Mouse (Mus musculus): ENCODE results near the gene Strc. TPM values are rescaled to one million over a fixed set of nuclear protein-coding genes. Genes with fewer than 3 reads are reported as not detected.

Gene Strc
- not detected for polyA plus RNA-seq (2014; fragmentation: Illumina TruSeq; extraction: RNeasy Lipid Tissue Mini Kit (QIAGEN cat#74804); ENCODE audit: low read depth, low replicate concordance)

DNA sequence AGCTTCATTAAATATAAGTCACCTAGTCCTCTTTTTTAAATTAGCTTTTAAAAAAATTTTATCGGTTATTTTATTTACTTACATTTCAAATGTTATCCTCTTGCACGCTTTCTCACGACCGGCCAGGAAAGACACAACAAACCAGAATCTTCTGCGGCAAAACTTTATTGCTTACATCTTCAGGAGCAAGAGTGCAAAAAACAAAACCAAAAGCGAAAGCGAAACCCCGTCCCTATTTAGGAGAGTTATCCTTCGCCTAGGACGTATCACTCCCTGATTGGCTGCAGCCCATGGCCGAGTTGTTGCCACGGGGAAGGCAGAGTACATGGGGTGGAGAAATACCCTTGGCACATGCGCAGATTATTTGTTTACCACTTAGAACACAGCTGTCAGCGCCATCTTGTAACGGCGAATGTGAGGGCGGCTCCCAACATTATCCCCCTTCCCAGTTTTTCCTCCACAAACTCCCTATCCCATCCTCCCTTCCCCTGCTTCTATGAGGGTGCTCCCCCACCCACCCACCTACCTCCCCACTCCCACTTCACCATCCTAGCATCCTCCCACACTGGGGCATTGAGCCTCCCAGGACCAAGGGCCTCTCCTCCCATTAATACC lies at the start of gene Strc:
TSS of gene Strc (minus strand) at position 208 of the 615 bp plus-strand sequence.

GRCm38 (mm10) chr2:121413387-121414042 lies 26.5 kb upstream of the Strc start, which contains the start of the genes Pdia3 and Catsper2:
TSS of gene Pdia3 (plus strand) at chr2:121413775.
TSS of gene Catsper2 (minus strand) at chr2:121413792.

GRCm38 (mm10) chr2:121357494-121357893 lies 29.5 kb downstream of the Strc start, which contains the start of gene Ckmt1:
TSS of gene Ckmt1 (plus strand) at chr2:121357714.

GRCm38 (mm10) chr2:121354820-121355592 lies 32.0 kb downstream of the Strc start, which contains the start of gene Ppip5k1:
TSS of gene Ppip5k1 (minus strand) at chr2:121355396.

Other genes with a start within 250 kb of the Strc start
- gene Adal, start 246.7 kb downstream of the Strc start, polyA plus RNA-seq (2014; fragmentation: Illumina TruSeq; extraction: RNeasy Lipid Tissue Mini Kit (QIAGEN cat#74804); ENCODE audit: low read depth, low replicate concordance) = 22.0 TPM
- gene Lcmt2, start 246.5 kb downstream of the Strc start, polyA plus RNA-seq (2014; fragmentation: Illumina TruSeq; extraction: RNeasy Lipid Tissue Mini Kit (QIAGEN cat#74804); ENCODE audit: low read depth, low replicate concordance) = 2.9 TPM
- 28.5 TPM for gene Tubgcp4, start 216.5 kb downstream of the Strc start, polyA plus RNA-seq (2014; fragmentation: Illumina TruSeq; extraction: RNeasy Lipid Tissue Mini Kit (QIAGEN cat#74804); ENCODE audit: low read depth, low replicate concordance)
- gene Zscan29, start 216.0 kb downstream of the Strc start, polyA plus RNA-seq (2014; fragmentation: Illumina TruSeq; extraction: RNeasy Lipid Tissue Mini Kit (QIAGEN cat#74804); ENCODE audit: low read depth, low replicate concordance) = 9.5 TPM
- 2.2 TPM for gene Trp53bp1, start 115.8 kb downstream of the Strc start, polyA plus RNA-seq (2014; fragmentation: Illumina TruSeq; extraction: RNeasy Lipid Tissue Mini Kit (QIAGEN cat#74804); ENCODE audit: low read depth, low replicate concordance)
- not detected for gene Map1a, start 97.6 kb downstream of the Strc start, polyA plus RNA-seq (2014; fragmentation: Illumina TruSeq; extraction: RNeasy Lipid Tissue Mini Kit (QIAGEN cat#74804); ENCODE audit: low read depth, low replicate concordance)
- gene Ppip5k1, start 31.8 kb downstream of the Strc start, polyA plus RNA-seq (2014; fragmentation: Illumina TruSeq; extraction: RNeasy Lipid Tissue Mini Kit (QIAGEN cat#74804); ENCODE audit: low read depth, low replicate concordance) = 1.6 TPM
- gene Ckmt1, start 29.5 kb downstream of the Strc start, polyA plus RNA-seq (2014; fragmentation: Illumina TruSeq; extraction: RNeasy Lipid Tissue Mini Kit (QIAGEN cat#74804); ENCODE audit: low read depth, low replicate concordance) = not detected
- 820 TPM for gene Pdia3, start 26.6 kb upstream of the Strc start, polyA plus RNA-seq (2014; fragmentation: Illumina TruSeq; extraction: RNeasy Lipid Tissue Mini Kit (QIAGEN cat#74804); ENCODE audit: low read depth, low replicate concordance)
- gene Catsper2, start 26.6 kb upstream of the Strc start, polyA plus RNA-seq (2014; fragmentation: Illumina TruSeq; extraction: RNeasy Lipid Tissue Mini Kit (QIAGEN cat#74804); ENCODE audit: low read depth, low replicate concordance) = 3.5 TPM
- 1.8 TPM for gene Ell3, start 57.1 kb upstream of the Strc start, polyA plus RNA-seq (2014; fragmentation: Illumina TruSeq; extraction: RNeasy Lipid Tissue Mini Kit (QIAGEN cat#74804); ENCODE audit: low read depth, low replicate concordance)
- gene Serf2, start 62.0 kb upstream of the Strc start, polyA plus RNA-seq (2014; fragmentation: Illumina TruSeq; extraction: RNeasy Lipid Tissue Mini Kit (QIAGEN cat#74804); ENCODE audit: low read depth, low replicate concordance) = 47.8 TPM
- gene Hypk, start 66.1 kb upstream of the Strc start, polyA plus RNA-seq (2014; fragmentation: Illumina TruSeq; extraction: RNeasy Lipid Tissue Mini Kit (QIAGEN cat#74804); ENCODE audit: low read depth, low replicate concordance) = 18.7 TPM
- gene Serinc4, start 69.6 kb upstream of the Strc start, polyA plus RNA-seq (2014; fragmentation: Illumina TruSeq; extraction: RNeasy Lipid Tissue Mini Kit (QIAGEN cat#74804); ENCODE audit: low read depth, low replicate concordance) = not detected
- gene Mfap1b, start 86.9 kb upstream of the Strc start, polyA plus RNA-seq (2014; fragmentation: Illumina TruSeq; extraction: RNeasy Lipid Tissue Mini Kit (QIAGEN cat#74804); ENCODE audit: low read depth, low replicate concordance) = 15.0 TPM
- 16.5 TPM for gene Mfap1a, start 119.5 kb upstream of the Strc start, polyA plus RNA-seq (2014; fragmentation: Illumina TruSeq; extraction: RNeasy Lipid Tissue Mini Kit (QIAGEN cat#74804); ENCODE audit: low read depth, low replicate concordance)
- gene Wdr76, start 119.6 kb upstream of the Strc start, polyA plus RNA-seq (2014; fragmentation: Illumina TruSeq; extraction: RNeasy Lipid Tissue Mini Kit (QIAGEN cat#74804); ENCODE audit: low read depth, low replicate concordance) = 2.6 TPM